31 mouse cellular contexts compared by ENCODE assay signal in the genomic region with DNA sequence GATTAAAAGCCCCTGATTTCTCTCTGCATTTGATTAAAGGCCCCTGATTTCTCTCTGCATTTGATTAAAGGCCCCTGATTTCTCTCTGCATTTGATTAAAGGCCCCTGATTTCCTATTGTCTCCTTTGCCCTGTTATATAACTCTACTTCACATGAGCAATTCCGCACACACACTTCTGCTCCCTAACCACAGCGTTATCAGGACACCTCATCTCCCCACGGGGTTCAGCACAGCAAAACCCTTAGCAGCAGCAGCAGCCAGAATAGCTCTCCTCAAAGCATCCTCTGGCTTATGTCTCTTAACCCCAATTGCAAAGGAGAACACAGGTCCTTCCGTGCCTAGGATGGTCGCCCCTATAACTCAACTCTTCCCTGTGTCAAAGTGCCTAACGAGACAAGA. TPM values are rescaled to one million over a fixed set of nuclear protein-coding genes. Genes with fewer than 3 reads are reported as not detected.
A peak's percentile ranks its signal among the peaks of the same experiment; 100 is the strongest.
DNase-seq lines count a peak whose midpoint lies in the region; ATAC-seq and TF ChIP-seq lines count a peak whose summit lies in the region.
"Had no signal": no experiment of that assay in that cellular context is flagged by ENCODE, and none has a peak within 500 bp of the region (broad histone marks: within the 10 kb centered on the region; RNA-seq: fewer than 3 reads in every experiment).

No protein-coding gene starts in this region.

- H3K27ac ChIP-seq in olfactory bulb, adult 2 months (ENCODE audit: insufficient read depth, low read depth, low read length) = peak overlapping the region; percentile 62
- H3K27ac ChIP-seq: forebrain, embryonic 12.5 days; hindbrain, embryonic 10.5 days; hindbrain, embryonic 15.5 days; kidney, postnatal 0 days; left cerebral cortex, adult 2 months; limb, embryonic 13.5 days; lung, embryonic 15.5 days; midbrain, embryonic 13.5 days; neural tube, embryonic 15.5 days had no signal

- TF ChIP-seq CTCF in olfactory bulb, adult 2 months (IDR thresholded peaks at IDR 0.05; ENCODE audit: insufficient read depth, low read depth, low read length) = no peak

- H3K4me1 ChIP-seq in olfactory bulb, adult 2 months (ENCODE audit: control insufficient read depth, insufficient read depth, low read length) = peaks cover 75% of the 10 kb centered on the region
- H3K4me1 ChIP-seq: lung, embryonic 15.5 days had no signal

- no peak overlapping the region for H3K4me3 ChIP-seq in olfactory bulb, adult 2 months (ENCODE audit: insufficient read depth, low read depth, low read length)
- H3K4me3 ChIP-seq: erythroblast, embryonic 14.5 days; forebrain, embryonic 12.5 days; hindbrain, embryonic 10.5 days; hindbrain, embryonic 15.5 days; left cerebral cortex, adult 2 months; limb, embryonic 13.5 days; lung, embryonic 15.5 days; megakaryocyte, embryonic 14.5 days; midbrain, embryonic 13.5 days; neural tube, embryonic 15.5 days had no signal

- DNase-seq in thymus, postnatal 0 days (ENCODE audit: low spot score) = peak; percentile 27
- DNase-seq in thymus, postnatal 10 days (ENCODE audit: low spot score in 2 of 2) = no peak
- DNase-seq in heart, adult 9 months (ENCODE audit: low spot score in 2 of 2) = no peak
- DNase-seq in lung, postnatal 14 days = no peak
- no peak for DNase-seq in urinary bladder, postnatal 14 days (ENCODE audit: low spot score)
- no peak for DNase-seq in right cerebral cortex, adult 18-20 months
- DNase-seq: adrenal gland, postnatal 25 days; cerebellum, adult 11-12 months; cerebellum, adult 9-11 months; forebrain, postnatal 0 days; gastrocnemius, postnatal 10 days; heart, postnatal 14 days; kidney, adult 8-10 months; lung, postnatal 36 days; spleen, adult 18-20 months had no signal

- TF ChIP-seq POLR2A in olfactory bulb, adult 2 months (IDR thresholded peaks at IDR 0.05; ENCODE audit: insufficient read depth, low read depth, low read length) = no peak

- peak; percentile 62 for ATAC-seq in common myeloid progenitor, adult 5-6 weeks (replicated peaks; ENCODE audit: low read depth, poor library complexity, severe bottlenecking)
- ATAC-seq: forebrain, postnatal 0 days; intestine, embryonic 16.5 days; midbrain, embryonic 13.5 days had no signal

- 72% methylated on average over 6 of the region's 6 CpGs for WGBS in olfactory bulb, adult 2 months

RNA-seq across cellular contexts. Expression of a gene that starts 50.8 kb away (rescaled TPM):
- polyA plus RNA-seq in thymus, postnatal 0 days (2015; fragmentation: Nextera tagmentation; extraction: Ambion mirVana) = 13.2 and 25.2 TPM in 2 replicates
- not detected in 2 replicates for total RNA-seq in common myeloid progenitor, adult 5-6 weeks (2017)
- polyA plus RNA-seq in olfactory bulb, adult 2 months (2012; ENCODE audit: insufficient read depth, insufficient read length, low replicate concordance, missing spikeins) = not detected in 2 replicates
- total RNA-seq: CH12.LX; monocyte, adult 5-6 weeks had no signal
